In the genomic region with DNA sequence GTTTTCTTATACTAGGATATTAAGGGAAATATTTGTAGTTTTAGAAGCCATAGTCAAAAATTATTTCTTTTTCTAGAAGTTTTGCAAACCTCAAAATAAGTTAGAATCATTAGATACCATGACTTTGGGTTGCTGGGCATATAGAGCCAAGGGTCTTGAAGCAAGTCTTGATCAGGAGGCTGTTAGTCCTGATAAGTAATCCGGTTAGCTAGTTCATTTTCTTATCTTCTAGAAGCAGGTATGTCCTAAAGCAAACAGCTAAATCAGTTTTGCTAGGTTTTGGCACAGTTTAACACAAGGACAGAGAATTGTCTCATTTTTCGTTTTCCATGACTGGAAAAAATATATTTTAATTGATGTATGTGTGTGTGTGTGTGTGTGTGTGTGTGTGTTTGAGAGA, we compare ENCODE assay signal across 16 mouse cellular contexts.
"Had no signal": no experiment of that assay in that cellular context is flagged by ENCODE, and none has a peak within 500 bp of the region (broad histone marks: within the 10 kb centered on the region; RNA-seq: fewer than 3 reads in every experiment).

No protein-coding gene starts in this region.

- H3K27me3 ChIP-seq: neural tube, embryonic 13.5 days; neural tube, embryonic 15.5 days; stomach, embryonic 15.5 days had no signal

- H3K4me3 ChIP-seq: neural tube, embryonic 13.5 days; neural tube, embryonic 15.5 days; stomach, embryonic 15.5 days had no signal

- H3K4me1 ChIP-seq: neural tube, embryonic 13.5 days; neural tube, embryonic 15.5 days; stomach, embryonic 15.5 days had no signal

- H3K9me3 ChIP-seq: neural tube, embryonic 13.5 days; neural tube, embryonic 15.5 days; stomach, embryonic 15.5 days had no signal

- H3K27ac ChIP-seq: neural tube, embryonic 13.5 days; neural tube, embryonic 15.5 days; stomach, embryonic 15.5 days; stomach, postnatal 0 days had no signal

- DNase-seq: retina, postnatal 1 day; right cerebral cortex, adult 18-20 months; right cerebral cortex, postnatal 14 days; right cerebral cortex, postnatal 25 days; right cerebral cortex, postnatal 4 days; spleen, adult 18-20 months; thymus, adult 18-20 months; thymus, adult 2 months; thymus, postnatal 14 days; thymus, postnatal 25 days; thymus, postnatal 36 days; thymus, postnatal 4 days had no signal

- H3K4me2 ChIP-seq: neural tube, embryonic 13.5 days; neural tube, embryonic 15.5 days; stomach, embryonic 15.5 days had no signal

- H3K36me3 ChIP-seq: neural tube, embryonic 13.5 days; neural tube, embryonic 15.5 days; stomach, embryonic 15.5 days had no signal

- H3K9ac ChIP-seq: neural tube, embryonic 13.5 days; neural tube, embryonic 15.5 days; stomach, embryonic 15.5 days had no signal
